Mouse (Mus musculus) lung, postnatal 14 days (tissue): Measurements from ENCODE around the gene Chrm3.
A peak's percentile ranks its signal among the peaks of the same experiment; 100 is the strongest.

Source experiments
- DNase-seq: peaks from one replicate; pipeline ENCODE4 v3.0.0; 2021

Chrm3 gene

GRCm38 (mm10) chr13:10066829-10067618 is 293.6 kb downstream of the Chrm3 start:
- DNase-seq: no peak

GRCm38 (mm10) chr13:10065776-10066175 is 294.9 kb downstream of the Chrm3 start:
- no peak for DNase-seq

GRCm38 (mm10) chr13:10062681-10063080 is 298.0 kb downstream of the Chrm3 start:
- DNase-seq: no peak

GRCm38 (mm10) chr13:10058993-10059392 is 301.7 kb downstream of the Chrm3 start:
- no peak for DNase-seq

GRCm38 (mm10) chr13:10057644-10058198 is 302.9 kb downstream of the Chrm3 start:
- DNase-seq: no peak

- DNase-seq: no peak
Measured at GRCm38 (mm10) chr13:10054086-10054485, 306.6 kb downstream of the Chrm3 start.

GRCm38 (mm10) chr13:10053301-10053889 is 307.3 kb downstream of the Chrm3 start:
- DNase-seq: no peak

GRCm38 (mm10) chr13:10045651-10046350 is 314.8 kb downstream of the Chrm3 start:
- DNase-seq: no peak

GRCm38 (mm10) chr13:10044084-10044483 is 316.6 kb downstream of the Chrm3 start:
- no peak for DNase-seq

GRCm38 (mm10) chr13:10033570-10034399 is 326.9 kb downstream of the Chrm3 start:
- no peak for DNase-seq

GRCm38 (mm10) chr13:10031547-10031946 is 329.1 kb downstream of the Chrm3 start:
- DNase-seq: peak; percentile 9

- no peak for DNase-seq
Measured at GRCm38 (mm10) chr13:10029944-10030343, 330.7 kb downstream of the Chrm3 start.

- no peak for DNase-seq
Measured at GRCm38 (mm10) chr13:10025134-10025533, 335.5 kb downstream of the Chrm3 start.

GRCm38 (mm10) chr13:10023112-10023511 is 337.5 kb downstream of the Chrm3 start:
- no peak for DNase-seq

GRCm38 (mm10) chr13:10019252-10019651 is 341.4 kb downstream of the Chrm3 start:
- DNase-seq: no peak

- no peak for DNase-seq
Measured at GRCm38 (mm10) chr13:10002916-10003315, 357.7 kb downstream of the Chrm3 start.

- DNase-seq: no peak
Measured at GRCm38 (mm10) chr13:9997664-9998328, 362.9 kb downstream of the Chrm3 start.

GRCm38 (mm10) chr13:9995852-9996251 is 364.8 kb downstream of the Chrm3 start:
- DNase-seq: no peak

- DNase-seq: no peak
Measured at GRCm38 (mm10) chr13:9993571-9993970, 367.1 kb downstream of the Chrm3 start.

- DNase-seq: no peak
Measured at GRCm38 (mm10) chr13:9992640-9993039, 368.0 kb downstream of the Chrm3 start.

- no peak for DNase-seq
Measured at GRCm38 (mm10) chr13:9985648-9986047, 375.0 kb downstream of the Chrm3 start.

GRCm38 (mm10) chr13:9983293-9983692 is 377.4 kb downstream of the Chrm3 start:
- no peak for DNase-seq
